Mouse (Mus musculus) cerebellum, adult 2 months (tissue): ENCODE results near the gene St8sia1. TPM values are rescaled to one million over a fixed set of nuclear protein-coding genes. Genes with fewer than 3 reads are reported as not detected.
A peak's percentile ranks its signal among the peaks of the same experiment; 100 is the strongest.
"Not testable (repeated sequence)": the region's sequence is repeated elsewhere in the genome, so short reads cannot be mapped to it uniquely, and the experiment has no call there.

Experiments
- DNase-seq, 2 experiments: peaks; one replicate each; pipeline ENCODE4 v3.0.0; 2021
- H3K27ac ChIP-seq: fragments of 200-500 bp; 2 replicates; pipeline ENCODE4 v1.5.1; 2012; ENCODE audit warnings: low read length, control low read depth, inconsistent platforms; ENCODE audit not compliant: insufficient read depth
- H3K27me3 ChIP-seq: fragments of 200-500 bp; 2 replicates; pipeline ENCODE4 v1.6.1; 2012; ENCODE audit warnings: inconsistent platforms, mild to moderate bottlenecking, low read length, moderate library complexity; ENCODE audit not compliant: control insufficient read depth, insufficient read depth
- H3K4me1 ChIP-seq: fragments of 200-500 bp; 2 replicates; pipeline ENCODE4 v1.6.1; 2011; ENCODE audit warnings: low read length; ENCODE audit not compliant: control insufficient read depth, insufficient read depth
- H3K4me3 ChIP-seq: fragments of 200-500 bp; replicated peaks from 2 replicates; pipeline ENCODE3; 2011; ENCODE audit warnings: mild to moderate bottlenecking, low read depth, low read length, control low read depth; ENCODE audit not compliant: insufficient read depth
- CTCF ChIP-seq: fragments of 200-500 bp; IDR thresholded peaks from 2 replicates; pipeline ENCODE4 v1.5.1; 2011; ENCODE audit warnings: low read depth, mild to moderate bottlenecking, control low read depth, low read length, moderate library complexity, borderline replicate concordance; ENCODE audit not compliant: insufficient read depth
- POLR2A ChIP-seq: fragments of 200-500 bp; IDR thresholded peaks from 2 replicates; pipeline ENCODE4 v1.6.1; 2011; ENCODE audit warnings: low read length, control low read depth, borderline replicate concordance; ENCODE audit not compliant: insufficient read depth
- WGBS: fragments of 180-500 bp; shearing (Covaris S2); methylation state at CpG from one replicate; pipeline ENCODE4 v1.1.7; 2018; 5-methylcytosine and 5-hydroxymethylcytosine counted together
- polyA plus RNA-seq: library from polyadenylated mRNA; depleted of rRNA; stranded (reverse); fragments of >200 nt; gene quantifications from 2 replicates; pipeline ENCODE4 v1.2.3, GENCODE M21; 2012; rRNA removed

Gene St8sia1
- polyA plus RNA-seq = 22.2 and 22.6 TPM in 2 replicates

DNA sequence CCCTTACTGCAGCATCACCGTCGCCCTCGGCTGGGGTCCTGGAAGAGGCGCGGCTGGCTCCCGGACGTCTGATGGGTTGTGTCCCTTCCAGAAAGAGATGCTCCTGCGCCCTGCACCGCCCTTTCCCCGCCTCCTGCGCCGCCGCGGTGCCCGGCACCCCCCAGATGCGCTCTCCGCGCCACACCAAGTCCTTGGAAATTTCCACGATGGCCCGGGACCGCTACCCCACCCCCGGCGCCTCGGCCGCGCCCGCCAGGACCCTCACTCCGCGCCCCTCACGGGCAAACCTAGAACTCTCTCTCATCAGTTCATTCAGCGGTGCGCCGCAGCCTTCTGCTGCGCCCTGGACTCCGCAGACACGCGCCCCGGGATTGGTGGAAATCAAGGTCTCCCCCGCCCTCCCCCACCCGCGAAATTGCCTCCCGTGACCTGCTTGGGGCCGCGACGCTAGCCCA is at the start of gene St8sia1:
Gene St8sia1, minus strand, starts transcription at position 377 of the 455 bp plus-strand sequence.
- DNase-seq = peak; percentile 84 to 89
- Histone ChIP-seq H3K4me3 (peak within 1 kb of the TSS; percentile 77), H3K4me1 (no peaks in the 10 kb centered on the region), H3K27me3 (no peaks in the 10 kb centered on the region), H3K27ac (peak within 1 kb of the TSS; percentile 97)
- TF ChIP-seq POLR2A (no peak), CTCF (no peak)
- WGBS = 1% methylated on average over 45 of the region's 45 CpGs

GRCm38 (mm10) chr6:143012513-143013215 is 48.4 kb upstream of the St8sia1 start:
- Histone ChIP-seq H3K27ac (no peak overlapping the region), H3K4me1 (no peaks in the 10 kb centered on the region), H3K4me3 (no peak overlapping the region), H3K27me3 (no peaks in the 10 kb centered on the region)
- TF ChIP-seq POLR2A = no peak
- no peak for TF ChIP-seq CTCF
- no peak for DNase-seq
- WGBS = 95% methylated on average over 15 of the region's 15 CpGs

GRCm38 (mm10) chr6:143008865-143009264 is 44.6 kb upstream of the St8sia1 start:
- H3K27me3 ChIP-seq = no peaks in the 10 kb centered on the region
- no peaks in the 10 kb centered on the region for H3K4me1 ChIP-seq
- no peak overlapping the region for H3K27ac ChIP-seq
- H3K4me3 ChIP-seq = no peak overlapping the region
- WGBS = 79% methylated on average over 5 of the region's 5 CpGs
- TF ChIP-seq CTCF (no peak), POLR2A (no peak)
- no peak for DNase-seq

DNA sequence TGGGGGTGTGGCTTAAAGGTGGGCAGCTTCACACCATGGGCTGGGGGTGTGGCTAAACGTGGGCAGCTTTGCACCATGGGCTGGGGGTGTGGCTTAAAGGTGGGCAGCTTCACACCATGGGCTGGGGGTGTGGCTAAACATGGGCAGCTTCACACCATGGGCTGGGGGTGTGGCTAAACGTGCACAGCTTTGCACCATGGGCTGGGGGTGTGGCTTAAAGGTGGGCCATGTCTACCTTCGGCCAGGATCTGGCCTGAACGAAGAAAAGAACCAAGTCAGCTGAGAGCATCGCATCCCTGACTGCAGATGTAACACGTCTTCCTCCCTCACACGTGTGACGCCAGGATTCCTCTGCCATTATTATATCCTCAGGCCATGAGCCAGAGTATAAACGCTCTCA is 41.0 kb upstream of the St8sia1 start:
- not testable (repeated sequence) for DNase-seq, H3K4me1 ChIP-seq, H3K27me3 ChIP-seq, H3K4me3 ChIP-seq, H3K27ac ChIP-seq
- 92% methylated on average over 9 of the region's 9 CpGs for WGBS

DNA sequence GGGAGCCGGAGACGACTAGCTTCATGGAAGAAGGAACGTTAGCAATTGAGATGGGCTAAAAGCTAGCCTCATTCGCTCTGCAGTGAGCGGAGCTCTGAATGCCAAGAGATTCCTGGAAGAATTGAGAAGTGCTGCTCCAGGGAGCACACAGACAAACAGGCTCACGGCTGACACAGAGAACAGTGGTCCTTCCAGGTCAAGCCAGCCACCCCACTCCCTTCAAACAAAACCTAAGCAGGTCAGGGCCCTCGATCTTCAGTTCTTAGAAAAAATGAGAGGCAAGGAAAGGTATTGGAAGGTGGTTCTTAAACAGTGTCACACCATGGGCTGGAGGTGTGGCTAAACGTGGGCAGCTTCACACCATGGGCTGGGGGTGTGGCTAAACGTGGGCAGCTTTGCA is 40.5 kb upstream of the St8sia1 start:
- H3K27ac ChIP-seq = no peak overlapping the region
- DNase-seq = no peak
- 77% methylated on average over 9 of the region's 9 CpGs for WGBS
- no peaks in the 10 kb centered on the region for H3K4me1 ChIP-seq
- no peak overlapping the region for H3K4me3 ChIP-seq
- no peaks in the 10 kb centered on the region for H3K27me3 ChIP-seq
- TF ChIP-seq POLR2A = no peak
- no peak for TF ChIP-seq CTCF

- WGBS = 61% methylated on average over 12 of the region's 12 CpGs
- H3K4me3 ChIP-seq = no peak overlapping the region
- no peak overlapping the region for H3K27ac ChIP-seq
- H3K4me1 ChIP-seq = no peaks in the 10 kb centered on the region
- no peaks in the 10 kb centered on the region for H3K27me3 ChIP-seq
- no peak for DNase-seq
- no peak for TF ChIP-seq POLR2A
- no peak for TF ChIP-seq CTCF
Observed at GRCm38 (mm10) chr6:142998221-142998999, 34.2 kb upstream of the St8sia1 start.

DNA sequence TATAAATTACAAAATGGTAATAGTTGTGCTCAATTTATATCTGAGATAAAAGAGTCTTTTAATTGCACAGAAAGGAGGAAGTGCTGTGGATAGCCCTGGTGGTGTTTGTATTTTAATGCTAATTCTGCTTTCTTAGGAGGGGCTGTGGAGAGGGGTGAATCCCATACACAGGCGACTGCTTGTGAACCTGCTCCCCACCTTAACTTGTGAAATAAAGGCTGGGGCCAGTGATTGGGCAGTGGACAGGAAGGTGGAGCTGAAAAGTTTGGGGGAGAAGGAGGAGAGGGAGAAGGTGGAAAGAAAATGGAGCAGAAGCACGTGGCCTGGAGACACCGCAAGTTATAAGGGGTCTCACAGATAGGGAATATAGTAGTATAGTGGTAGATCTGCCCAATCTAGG is 32.6 kb upstream of the St8sia1 start:
- 83% methylated on average over 3 of the region's 3 CpGs for WGBS
- TF ChIP-seq POLR2A (no peak), CTCF (no peak)
- no peak overlapping the region for H3K27ac ChIP-seq

DNA sequence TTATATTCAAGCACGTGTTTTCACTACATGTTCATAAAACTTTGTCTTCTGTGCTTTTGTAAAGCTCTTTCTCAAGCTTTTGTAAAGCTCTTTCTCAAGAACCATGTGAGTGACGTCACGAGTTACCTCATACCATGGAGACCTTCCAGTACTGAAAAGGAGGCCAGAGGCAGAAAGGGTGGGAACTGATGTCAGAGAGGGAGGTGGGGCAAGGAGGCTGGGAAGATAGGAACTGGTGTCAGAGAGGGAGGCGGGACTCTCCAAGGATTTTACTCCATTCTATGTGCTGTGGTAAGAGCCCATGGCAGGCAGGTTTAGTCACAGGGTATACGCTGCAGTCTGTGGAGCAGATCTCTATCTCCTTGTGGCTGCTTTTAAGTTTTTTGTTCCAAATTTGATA is 31.3 kb upstream of the St8sia1 start:
- Histone ChIP-seq H3K4me3 (no peak overlapping the region), H3K4me1 (no peaks in the 10 kb centered on the region), H3K27ac (no peak overlapping the region), H3K27me3 (no peaks in the 10 kb centered on the region)
- no peak for DNase-seq
- WGBS = 75% methylated on average over 5 of the region's 5 CpGs
- TF ChIP-seq CTCF = no peak
- TF ChIP-seq POLR2A = no peak

More for the DNA sequence above, 32.6 kb upstream of the St8sia1 start:
- DNase-seq = no peak
- Histone ChIP-seq H3K27me3 (no peaks in the 10 kb centered on the region), H3K4me3 (no peak overlapping the region), H3K4me1 (no peaks in the 10 kb centered on the region)
